Mouse (Mus musculus) retina, postnatal 7 days (tissue): ENCODE measurements around the gene Samd15.

Experiments
- DNase-seq: peaks from one replicate; pipeline ENCODE4 v3.0.0-alpha.2; 2012; ENCODE audit warnings: low read depth, low spot score

Samd15 gene

GRCm38 (mm10) chr12:87230379-87230895 is 30.9 kb downstream of the Samd15 start:
- DNase-seq = no peak

DNA sequence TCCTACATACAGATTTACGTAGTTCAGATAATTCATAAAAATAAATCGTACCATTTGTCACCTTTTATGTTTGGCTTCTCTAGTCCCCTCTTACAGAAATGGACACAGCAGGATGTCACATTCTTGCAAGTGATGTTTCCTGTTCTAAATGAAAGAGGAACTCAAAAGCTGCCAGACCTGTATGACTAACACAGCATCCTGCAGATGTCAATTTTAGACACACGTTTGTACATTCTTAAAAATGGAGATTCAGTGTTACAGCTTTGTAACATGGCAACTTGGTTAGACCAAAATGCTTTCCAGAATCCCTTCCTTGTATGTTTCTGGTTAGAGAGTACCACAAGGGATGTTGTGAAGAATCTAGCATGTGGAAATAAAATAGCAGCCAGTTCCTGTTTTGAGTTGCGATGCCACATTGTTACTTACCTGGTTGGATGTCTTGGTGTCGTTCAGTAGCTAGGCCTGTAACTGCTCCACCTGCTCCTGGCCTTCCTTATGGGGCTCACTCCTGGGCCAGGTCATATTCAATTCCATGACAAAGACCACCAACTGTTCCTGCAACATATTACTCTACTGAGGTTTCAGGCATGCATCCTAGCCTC is 37.5 kb downstream of the Samd15 start:
- DNase-seq = no peak

GRCm38 (mm10) chr12:87238632-87239031 is 39.1 kb downstream of the Samd15 start, which contains the start of gene Noxred1:
TSS of gene Noxred1 (minus strand) at chr12:87238732.
- DNase-seq = no peak

- no peak for DNase-seq
These were observed 50.6 kb downstream of the Samd15 start for GRCm38 (mm10) chr12:87250161-87250560.

DNA sequence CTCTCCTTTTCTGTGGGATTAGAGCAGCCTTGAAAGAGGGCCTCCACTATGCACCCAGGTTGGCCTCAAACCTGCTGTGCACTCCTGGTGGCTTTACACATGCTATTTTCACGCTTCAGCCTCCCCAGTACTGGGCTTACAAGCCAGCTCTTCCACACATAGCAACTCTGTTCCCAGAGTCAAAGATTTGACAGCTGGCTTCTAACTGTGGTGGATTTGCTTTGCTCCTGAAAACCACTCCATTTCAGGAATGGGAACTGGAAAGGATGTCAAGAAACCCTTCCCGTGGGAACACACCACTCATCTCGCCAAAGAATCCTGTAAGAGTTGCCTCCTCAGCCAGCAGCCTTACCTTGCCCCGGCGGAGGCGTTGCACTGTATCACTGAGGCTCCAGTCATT is 54.4 kb downstream of the Samd15 start:
- no peak for DNase-seq

DNA sequence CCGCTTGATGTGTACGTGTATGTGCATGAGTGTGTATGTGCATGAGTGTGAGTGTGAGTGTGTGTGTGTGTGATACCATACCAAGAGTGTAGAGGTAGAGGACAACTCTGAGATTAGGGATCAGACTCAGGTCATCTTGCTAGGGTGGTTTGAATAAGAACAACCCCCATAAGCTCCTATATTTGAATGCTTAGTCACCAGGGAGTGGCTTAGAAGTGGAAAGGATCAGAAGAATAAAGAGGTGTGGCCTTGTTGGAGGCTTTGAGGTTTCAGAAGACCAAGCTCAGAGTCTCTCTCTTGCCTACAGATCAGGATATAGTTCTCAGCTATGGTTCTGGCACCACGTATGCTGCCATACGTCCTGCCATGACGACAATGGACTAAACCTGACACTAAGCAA is 57.1 kb downstream of the Samd15 start:
- no peak for DNase-seq

- DNase-seq = no peak
These were observed 61.0 kb downstream of the Samd15 start for GRCm38 (mm10) chr12:87260562-87260961.
